In genomic region chr19:29199117-29199823, GRCm38 (mm10) we compare ENCODE assay signal across 23 mouse cellular contexts. TPM values are rescaled to one million over a fixed set of nuclear protein-coding genes. Genes with fewer than 3 reads are reported as not detected.
DNase-seq lines count a peak whose midpoint lies in the region; ATAC-seq lines count a peak whose summit lies in the region.
"Had no signal": no experiment of that assay in that cellular context is flagged by ENCODE, and none has a peak within 500 bp of the region (broad histone marks: within the 10 kb centered on the region; RNA-seq: fewer than 3 reads in every experiment).

No protein-coding gene starts in this region.

- H3K27ac ChIP-seq in liver, embryonic 12.5 days = no peak overlapping the region
- H3K27ac ChIP-seq in liver, embryonic 15.5 days (replicated peaks) = no peak overlapping the region; the same call in 1 of the 2 replicates
- H3K27ac ChIP-seq: embryonic facial prominence, embryonic 15.5 days; forebrain, embryonic 10.5 days; heart, embryonic 10.5 days; hindbrain, embryonic 13.5 days had no signal

- H3K27me3 ChIP-seq in liver, embryonic 12.5 days (replicated peaks) = no peaks in the 10 kb centered on the region
- H3K27me3 ChIP-seq in liver, embryonic 15.5 days = no peaks in the 10 kb centered on the region
- H3K27me3 ChIP-seq: embryonic facial prominence, embryonic 15.5 days; hindbrain, embryonic 13.5 days; Patski had no signal

- H3K9ac ChIP-seq in liver, embryonic 12.5 days = no peak overlapping the region
- H3K9ac ChIP-seq in liver, embryonic 15.5 days = no peak overlapping the region
- H3K9ac ChIP-seq: embryonic facial prominence, embryonic 15.5 days; hindbrain, embryonic 13.5 days had no signal

- H3K4me1 ChIP-seq in liver, embryonic 12.5 days = peaks cover 49% of the 10 kb centered on the region
- H3K4me1 ChIP-seq in liver, embryonic 15.5 days (replicated peaks) = peaks cover 47% of the 10 kb centered on the region
- H3K4me1 ChIP-seq: forebrain, embryonic 10.5 days; hindbrain, embryonic 13.5 days had no signal

- H3K4me2 ChIP-seq in liver, embryonic 12.5 days = no peak overlapping the region
- no peak overlapping the region for H3K4me2 ChIP-seq in liver, embryonic 15.5 days
- H3K4me2 ChIP-seq: embryonic facial prominence, embryonic 15.5 days; hindbrain, embryonic 13.5 days had no signal

- no peak for DNase-seq in liver
- DNase-seq in cerebellum, postnatal 4 days (ENCODE audit: low spot score in 2 of 2) = no peak
- no peak for DNase-seq in retina, embryonic 14.5 days (ENCODE audit: low spot score)
- DNase-seq in neural tube, embryonic 10.5 days (ENCODE audit: extremely low spot score, low spot score) = no peak
- DNase-seq: adrenal gland, adult 2 months; adrenal gland, postnatal 25 days; cerebellum, adult 18-20 months; cerebellum, adult 9-11 months; cerebellum, postnatal 36 days; embryo, embryonic 11 days; gastrocnemius, postnatal 36 days; heart, adult 11 months; heart, postnatal 10 days had no signal

- no peak overlapping the region for H3K4me3 ChIP-seq in liver, embryonic 12.5 days
- H3K4me3 ChIP-seq in liver, embryonic 15.5 days (replicated peaks) = no peak overlapping the region
- H3K4me3 ChIP-seq: embryonic facial prominence, embryonic 15.5 days; erythroblast, embryonic 14.5 days; forebrain, embryonic 10.5 days; heart, embryonic 10.5 days; hindbrain, embryonic 13.5 days had no signal

- no peaks in the 10 kb centered on the region for H3K36me3 ChIP-seq in liver, embryonic 12.5 days
- H3K36me3 ChIP-seq in liver, embryonic 15.5 days (replicated peaks) = no peaks in the 10 kb centered on the region
- H3K36me3 ChIP-seq: embryonic facial prominence, embryonic 15.5 days; forebrain, embryonic 10.5 days; heart, embryonic 10.5 days; hindbrain, embryonic 13.5 days had no signal

- ATAC-seq in liver, embryonic 12.5 days = 0 out of 2 replicates have a peak, but pooled peaks have one; percentile 42
- 0 out of 2 replicates have a peak, but pooled peaks have one; percentile 15 for ATAC-seq in common myeloid progenitor, adult 5-6 weeks (replicated peaks; ENCODE audit: low read depth, poor library complexity, severe bottlenecking)
- ATAC-seq in liver, embryonic 15.5 days (ENCODE audit: insufficient read depth) = peak; percentile 18; the same call in 1 of the 2 replicates
- ATAC-seq: forebrain, embryonic 14.5 days; Patski had no signal

- H3K9me3 ChIP-seq in liver, embryonic 12.5 days (replicated peaks) = 0 out of 2 replicates have a peak, but pooled peaks cover 5% of the 10 kb centered on the region
- H3K9me3 ChIP-seq in liver, embryonic 15.5 days (replicated peaks) = no peaks in the 10 kb centered on the region
- H3K9me3 ChIP-seq: embryonic facial prominence, embryonic 15.5 days; forebrain, embryonic 10.5 days had no signal

- 35% methylated on average over 7 of the region's 7 CpGs for WGBS in liver, embryonic 12.5 days (ENCODE audit: insufficient replicate concordance)
- 26% methylated on average over 7 of the region's 7 CpGs for WGBS in liver, embryonic 15.5 days (ENCODE audit: insufficient replicate concordance)

RNA-seq across cellular contexts. Expression of gene Jak2, which starts 52.4 kb away (rescaled TPM):
- polyA plus RNA-seq in liver, embryonic 12.5 days (2016; fragmentation: Nextera tagmentation; extraction: Ambion mirVana) = 21.1 and 22.4 TPM in 2 replicates
- total RNA-seq in common myeloid progenitor, adult 5-6 weeks (2017) = 65.1 and 70.8 TPM in 2 replicates
- polyA plus RNA-seq in liver, embryonic 15.5 days (2015; fragmentation: Nextera tagmentation; extraction: Ambion mirVana) = 11.4 and 11.8 TPM in 2 replicates
